In genomic region chr5:6644869-6645268, GRCm38 (mm10) we compare ENCODE assay signal across 19 mouse cellular contexts.
"Had no signal": no experiment of that assay in that cellular context is flagged by ENCODE, and none has a peak within 500 bp of the region (broad histone marks: within the 10 kb centered on the region; RNA-seq: fewer than 3 reads in every experiment).

No protein-coding gene starts in this region.

- ATAC-seq: liver, postnatal 0 days; lung, postnatal 0 days; midbrain, embryonic 13.5 days; midbrain, embryonic 15.5 days had no signal

- H3K27me3 ChIP-seq: liver, embryonic 13.5 days; liver, embryonic 15.5 days; lung, embryonic 15.5 days; megakaryocyte, embryonic 14.5 days; midbrain, embryonic 13.5 days; midbrain, embryonic 15.5 days; neural tube, embryonic 13.5 days; stomach, embryonic 15.5 days had no signal

- H3K4me3 ChIP-seq: liver, embryonic 13.5 days; liver, embryonic 15.5 days; lung, embryonic 15.5 days; megakaryocyte, embryonic 14.5 days; midbrain, embryonic 13.5 days; midbrain, embryonic 15.5 days; neural tube, embryonic 13.5 days; stomach, embryonic 15.5 days had no signal

- H3K4me1 ChIP-seq: liver, embryonic 13.5 days; liver, embryonic 15.5 days; lung, embryonic 15.5 days; megakaryocyte, embryonic 14.5 days; midbrain, embryonic 13.5 days; midbrain, embryonic 15.5 days; neural tube, embryonic 13.5 days; stomach, embryonic 15.5 days had no signal

- H3K4me2 ChIP-seq: liver, embryonic 13.5 days; liver, embryonic 15.5 days; lung, embryonic 15.5 days; midbrain, embryonic 13.5 days; midbrain, embryonic 15.5 days; neural tube, embryonic 13.5 days; stomach, embryonic 15.5 days had no signal

- H3K36me3 ChIP-seq: liver, embryonic 13.5 days; liver, embryonic 15.5 days; lung, embryonic 15.5 days; midbrain, embryonic 13.5 days; midbrain, embryonic 15.5 days; neural tube, embryonic 13.5 days; stomach, embryonic 15.5 days had no signal

- H3K9me3 ChIP-seq: liver, embryonic 13.5 days; liver, embryonic 15.5 days; lung, embryonic 15.5 days; megakaryocyte, embryonic 14.5 days; midbrain, embryonic 13.5 days; midbrain, embryonic 15.5 days; neural tube, embryonic 13.5 days; stomach, embryonic 15.5 days had no signal

- H3K9ac ChIP-seq: liver, embryonic 13.5 days; liver, embryonic 15.5 days; liver, postnatal 0 days; lung, embryonic 15.5 days; midbrain, embryonic 13.5 days; midbrain, embryonic 15.5 days; neural tube, embryonic 13.5 days; stomach, embryonic 15.5 days had no signal

- DNase-seq: liver, embryonic 13.5 days; liver, postnatal 0 days; lung, adult 2 months; lung, postnatal 14 days; lung, postnatal 36 days; right cerebral cortex, postnatal 14 days; thymus, adult 2 months; thymus, postnatal 14 days; thymus, postnatal 36 days had no signal

- H3K27ac ChIP-seq: liver, embryonic 13.5 days; liver, embryonic 15.5 days; lung, embryonic 15.5 days; macrophage; midbrain, embryonic 13.5 days; midbrain, embryonic 15.5 days; neural tube, embryonic 13.5 days; stomach, embryonic 15.5 days; stomach, postnatal 0 days had no signal
